ENCODE assay signal across 1 mouse cellular context in the genomic region with DNA sequence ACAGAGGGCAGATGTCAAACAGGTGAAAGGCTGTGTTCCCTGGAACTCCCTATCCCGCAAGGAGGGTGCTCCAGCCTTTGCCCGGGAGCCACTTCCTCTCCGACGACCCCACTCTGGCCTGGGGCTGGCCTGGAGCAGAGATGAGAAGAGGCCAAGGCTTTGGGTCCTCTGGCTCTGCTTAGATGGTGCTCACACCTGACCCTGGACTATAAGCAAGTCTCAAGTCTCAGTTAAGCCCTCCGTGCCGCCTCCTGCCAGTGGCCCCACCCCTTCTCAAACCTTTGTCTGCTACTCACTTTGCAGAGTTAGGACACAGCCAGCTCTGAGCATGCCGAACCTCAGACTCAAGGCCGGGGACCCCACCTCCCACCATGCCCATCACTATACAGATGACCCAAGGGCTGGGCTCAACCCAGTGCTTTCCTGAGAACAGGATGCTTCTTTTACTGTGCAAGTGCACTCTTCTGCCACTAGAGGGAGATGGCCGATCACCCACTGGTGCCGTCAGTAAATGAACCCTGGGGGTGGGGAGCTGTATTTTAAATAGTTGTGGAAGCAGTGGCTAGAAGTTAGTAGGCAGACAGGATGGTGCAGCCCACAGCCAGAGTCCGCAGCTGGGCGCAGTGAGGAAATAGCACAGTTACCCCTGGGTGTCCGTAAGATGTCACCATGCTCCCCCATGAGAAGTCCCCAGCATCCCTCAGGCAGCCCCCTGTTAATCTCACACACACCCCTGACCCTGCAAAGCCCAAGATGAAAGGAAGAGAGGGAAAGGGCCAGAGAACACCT.
A peak's percentile ranks its signal among the peaks of the same experiment; 100 is the strongest.
TF ChIP-seq lines count a peak whose summit lies in the region.

No protein-coding gene starts in this region.

TF ChIP-seq in MEL, 35 proteins besides CTCF, POLR2A, EP300 and RAD21:
- no peak for TF ChIP-seq USF1 (IDR thresholded peaks at IDR 0.05; ENCODE audit: low read depth, low read length)
- peak; percentile 23; the same call in 1 of the 2 replicates for TF ChIP-seq ZC3H11A (IDR thresholded peaks at IDR 0.05; ENCODE audit: low read depth, low read length)
- no peak for TF ChIP-seq UBTF (IDR thresholded peaks at IDR 0.05; ENCODE audit: borderline replicate concordance, insufficient read depth, low read depth, low read length)
- TF ChIP-seq SMC3 (IDR thresholded peaks at IDR 0.05; ENCODE audit: low read depth, low read length): peak; percentile 68
- no peak for TF ChIP-seq ZNF384 (IDR thresholded peaks at IDR 0.05; ENCODE audit: low read depth, low read length)
